Mouse (Mus musculus) bone marrow macrophage, adult 2 months (primary cell): ENCODE measurements at regions not wholly inside any gene's neighbourhood (a gene's known extent, or its start where the extent isn't known, plus 50 kb on each side); places are given as distances from the start of the nearest gene placed in this dataset.
"Not testable (repeated sequence)": the region's sequence is repeated elsewhere in the genome, so short reads cannot be mapped to it uniquely, and the experiment has no call there.

Experiments used
- CTCF ChIP-seq: IDR thresholded peaks from 2 replicates; pipeline ENCODE4 v1.5.1; 2012; ENCODE audit warnings: low read depth, mild to moderate bottlenecking, low read length, moderate library complexity
- POLR2A ChIP-seq: IDR thresholded peaks from 2 replicates; pipeline ENCODE4 v1.6.1; 2012; ENCODE audit warnings: mild to moderate bottlenecking, low read depth, low read length, borderline replicate concordance

DNA sequence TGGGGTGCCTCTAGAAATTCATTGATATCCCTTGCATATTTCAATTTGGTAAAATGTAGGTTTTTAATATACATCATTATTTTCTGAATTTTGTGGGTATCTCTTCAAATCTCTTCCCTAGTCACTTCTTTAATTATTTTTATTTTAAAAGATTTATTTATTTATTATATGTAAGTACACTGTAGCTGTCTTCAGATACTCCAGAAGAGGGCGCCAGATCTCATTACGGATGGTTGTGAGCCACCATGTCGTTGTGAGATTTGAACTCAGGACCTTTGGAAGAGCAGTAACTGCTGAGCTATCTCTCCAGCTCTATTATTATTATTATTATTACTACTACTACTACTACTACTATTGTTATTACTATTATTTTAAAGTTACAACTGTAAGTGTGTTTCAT lies 324.1 kb downstream of the Gxylt1 start:
- not testable (repeated sequence) for TF ChIP-seq CTCF, POLR2A
